Comparison of ENCODE assay signal across 15 mouse cellular contexts in genomic region chr4:94281732-94282131, GRCm38 (mm10).
"Had no signal": no experiment of that assay in that cellular context is flagged by ENCODE, and none has a peak within 500 bp of the region (broad histone marks: within the 10 kb centered on the region; RNA-seq: fewer than 3 reads in every experiment).

No protein-coding gene starts in this region.

- H3K9me3 ChIP-seq: midbrain, embryonic 10.5 days; midbrain, embryonic 12.5 days; neural tube, embryonic 12.5 days; stomach, embryonic 15.5 days had no signal

- H3K36me3 ChIP-seq: midbrain, embryonic 10.5 days; midbrain, embryonic 12.5 days; neural tube, embryonic 12.5 days; stomach, embryonic 15.5 days had no signal

- H3K4me1 ChIP-seq: midbrain, embryonic 10.5 days; midbrain, embryonic 12.5 days; neural tube, embryonic 12.5 days; stomach, embryonic 15.5 days had no signal

- ATAC-seq: midbrain, embryonic 16.5 days had no signal

- DNase-seq: lung, adult 18-20 months; lung, embryonic 14.5 days; lung, postnatal 10 days; lung, postnatal 4 days; midbrain, embryonic 14.5 days; thymus, adult 18-20 months; thymus, postnatal 14 days; thymus, postnatal 36 days had no signal

- H3K27ac ChIP-seq: liver, embryonic 14.5 days; midbrain, embryonic 10.5 days; midbrain, embryonic 12.5 days; neural tube, embryonic 12.5 days; stomach, embryonic 15.5 days; stomach, postnatal 0 days had no signal

- H3K9ac ChIP-seq: liver, embryonic 14.5 days; lung, embryonic 14.5 days; midbrain, embryonic 12.5 days; neural tube, embryonic 12.5 days; stomach, embryonic 15.5 days had no signal

- H3K27me3 ChIP-seq: midbrain, embryonic 12.5 days; neural tube, embryonic 12.5 days; stomach, embryonic 15.5 days had no signal

- H3K4me3 ChIP-seq: midbrain, embryonic 10.5 days; midbrain, embryonic 12.5 days; neural tube, embryonic 12.5 days; stomach, embryonic 15.5 days had no signal

- H3K4me2 ChIP-seq: lung, embryonic 14.5 days; midbrain, embryonic 12.5 days; neural tube, embryonic 12.5 days; stomach, embryonic 15.5 days had no signal
